Mouse (Mus musculus) CD4-positive, CD25-positive, alpha-beta regulatory T cell, adult 9 weeks (primary cell): Measurements from ENCODE around the gene Aldh8a1. TPM values are rescaled to one million over a fixed set of nuclear protein-coding genes. Genes with fewer than 3 reads are reported as not detected.

Experiments used
- polyA plus RNA-seq: library from polyadenylated mRNA; unstranded; fragments of 100-300 nt; shearing (Covaris generic); gene quantifications from one replicate; pipeline ENCODE4 v1.2.1, GENCODE M21; 2017

The Aldh8a1 gene
- polyA plus RNA-seq = not detected

DNA sequence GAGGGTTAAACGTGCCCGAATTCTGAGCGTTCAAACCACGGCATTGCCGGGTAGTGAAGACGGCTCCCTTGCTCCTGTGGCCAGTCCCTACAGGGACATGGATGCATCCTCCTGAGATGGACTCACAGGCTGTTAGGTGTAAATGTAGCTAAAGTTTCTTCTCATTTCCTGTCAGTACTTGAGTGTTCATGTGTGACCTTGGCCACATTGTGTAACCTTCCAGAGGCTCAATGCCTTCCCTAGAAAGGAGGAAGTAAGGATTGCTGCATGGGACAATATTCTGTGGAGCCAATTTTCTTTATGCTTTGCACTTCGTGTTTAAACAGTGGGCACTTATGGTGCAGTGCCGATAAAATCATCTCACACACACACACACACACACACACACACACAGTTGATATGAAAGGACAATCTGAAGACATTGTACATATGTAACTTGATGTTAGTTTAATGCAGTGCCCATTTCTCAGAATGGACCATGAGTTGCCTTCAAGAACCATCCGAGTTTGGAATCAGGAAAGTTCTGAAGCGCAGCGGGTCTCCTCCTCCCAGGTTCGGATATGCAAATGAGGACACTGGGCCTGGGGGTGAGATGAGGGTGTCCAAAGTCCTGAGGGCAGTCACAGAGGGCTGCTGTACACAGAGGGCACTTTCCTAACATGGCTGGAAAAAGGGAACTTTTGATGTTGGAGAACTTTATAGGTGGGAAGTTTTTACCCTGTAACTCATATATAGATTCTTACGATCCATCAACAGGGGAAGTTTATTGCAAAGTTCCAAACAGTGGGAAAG lies at the start of gene Aldh8a1:
Aldh8a1 (plus strand) TSS at position 610 of the 792 bp plus-strand sequence.

Other genes with a start within 250 kb of the Aldh8a1 start
- gene Myb, start 216.3 kb upstream of the Aldh8a1 start, polyA plus RNA-seq = 5.7 TPM
- gene Hbs1l, start 81.3 kb upstream of the Aldh8a1 start, polyA plus RNA-seq = 128 TPM
- 0.52 TPM for gene 1700020N01Rik, start 215.9 kb downstream of the Aldh8a1 start, polyA plus RNA-seq